Mouse (Mus musculus) brain, embryonic 14.5 days (tissue): ENCODE measurements around the gene Smarcc1. TPM values are rescaled to one million over a fixed set of nuclear protein-coding genes. Genes with fewer than 3 reads are reported as not detected.
"Not testable (repeated sequence)": the region's sequence is repeated elsewhere in the genome, so short reads cannot be mapped to it uniquely, and the experiment has no call there.

Source experiments
- DNase-seq: peaks from one replicate; pipeline ENCODE4 v3.0.0-alpha.2; 2011; ENCODE audit warnings: low read depth
- CTCF ChIP-seq: fragments of 200-500 bp; IDR thresholded peaks from 2 replicates; pipeline ENCODE4 v1.5.1; 2012; ENCODE audit warnings: inconsistent platforms, mild to moderate bottlenecking, moderate library complexity, borderline replicate concordance; ENCODE audit not compliant: insufficient read depth, insufficient read length; ENCODE audit errors: extremely low read depth
- POLR2A ChIP-seq: fragments of 200-500 bp; IDR thresholded peaks from 2 replicates; pipeline ENCODE4 v1.6.1; 2012; ENCODE audit warnings: mild to moderate bottlenecking, inconsistent platforms, borderline replicate concordance; ENCODE audit not compliant: poor library complexity, insufficient read depth, insufficient read length, severe bottlenecking; ENCODE audit errors: extremely low read depth
- polyA plus RNA-seq: library from polyadenylated mRNA; depleted of rRNA; stranded (reverse); fragments of >200 nt; gene quantifications from 2 replicates; pipeline ENCODE4 v1.2.3, GENCODE M21; 2012

Smarcc1 gene
- polyA plus RNA-seq, 1 experiment: 82.7 TPM

GRCm38 (mm10) chr9:110100627-110101600 is 16.6 kb upstream of the Smarcc1 start:
- peak; percentile 96 for DNase-seq
- 0 out of 2 replicates have a peak, but pooled peaks have one; percentile 37 for TF ChIP-seq POLR2A
- TF ChIP-seq CTCF: peak; percentile 98

GRCm38 (mm10) chr9:110116353-110116976 is 1.0 kb upstream of the Smarcc1 start:
- no peak for DNase-seq
- TF ChIP-seq POLR2A (no peak), CTCF (no peak)

GRCm38 (mm10) chr9:110117779-110118139 is 251 bp downstream of the Smarcc1 start, which contains the start of gene Dhx30:
Gene Dhx30 (minus strand): TSS chr9:110117830.
- DNase-seq: no peak
- TF ChIP-seq POLR2A (no peak), CTCF (no peak)

- TF ChIP-seq POLR2A: no peak
- no peak for TF ChIP-seq CTCF
- no peak for DNase-seq
Measured at GRCm38 (mm10) chr9:110118249-110118648, 741 bp downstream of the Smarcc1 start.

- TF ChIP-seq CTCF (no peak), POLR2A (no peak)
- DNase-seq: no peak
Measured at GRCm38 (mm10) chr9:110121424-110121823, 3.9 kb downstream of the Smarcc1 start.

GRCm38 (mm10) chr9:110123322-110123721 is 5.8 kb downstream of the Smarcc1 start:
- DNase-seq: no peak

GRCm38 (mm10) chr9:110124008-110124540 is 6.6 kb downstream of the Smarcc1 start:
- not testable (repeated sequence) for DNase-seq

More at GRCm38 (mm10) chr9:110123322-110123721, 5.8 kb downstream of the Smarcc1 start:
- TF ChIP-seq CTCF: no peak
- no peak for TF ChIP-seq POLR2A

GRCm38 (mm10) chr9:110130896-110131524 is 13.5 kb downstream of the Smarcc1 start:
- TF ChIP-seq CTCF (no peak), POLR2A (no peak)
- peak; percentile 5 for DNase-seq

- peak; percentile 99 for DNase-seq
- peak; percentile 98 for TF ChIP-seq POLR2A
- TF ChIP-seq CTCF: no peak
Measured at GRCm38 (mm10) chr9:110131525-110132197, 14.2 kb downstream of the Smarcc1 start.

- TF ChIP-seq POLR2A (no peak), CTCF (no peak)
- peak; percentile 64 for DNase-seq
Measured at GRCm38 (mm10) chr9:110132201-110132605, 14.7 kb downstream of the Smarcc1 start.
